12 mouse cellular contexts compared by ENCODE assay signal in genomic region chr12:91050593-91051325, GRCm38 (mm10).
DNase-seq lines count a peak whose midpoint lies in the region; ATAC-seq and TF ChIP-seq lines count a peak whose summit lies in the region.
"Had no signal": no experiment of that assay in that cellular context is flagged by ENCODE, and none has a peak within 500 bp of the region (broad histone marks: within the 10 kb centered on the region; RNA-seq: fewer than 3 reads in every experiment).

No protein-coding gene starts in this region.

- no peak overlapping the region for H3K4me3 ChIP-seq in stomach, postnatal 0 days (ENCODE audit: low read depth, low read length)
- no peak overlapping the region for H3K4me3 ChIP-seq in forebrain, embryonic 10.5 days
- H3K4me3 ChIP-seq in midbrain, embryonic 13.5 days (replicated peaks) = no peak overlapping the region
- H3K4me3 ChIP-seq: forebrain, embryonic 15.5 days; hindbrain, embryonic 15.5 days; liver, embryonic 15.5 days; midbrain, embryonic 12.5 days had no signal

- no peak for TF ChIP-seq EP300 in stomach, postnatal 0 days (optimal IDR thresholded peaks at IDR 0.05)

- H3K27me3 ChIP-seq in stomach, postnatal 0 days (ENCODE audit: control insufficient read depth, insufficient read depth, low read length) = no peaks in the 10 kb centered on the region
- H3K27me3 ChIP-seq in forebrain, embryonic 10.5 days (ENCODE audit: poor library complexity, severe bottlenecking) = no peaks in the 10 kb centered on the region
- no peaks in the 10 kb centered on the region for H3K27me3 ChIP-seq in midbrain, embryonic 13.5 days
- H3K27me3 ChIP-seq: forebrain, embryonic 15.5 days; hindbrain, embryonic 15.5 days; liver, embryonic 15.5 days; midbrain, embryonic 12.5 days had no signal

- 55% methylated on average over 9 of the region's 9 CpGs for WGBS in stomach, postnatal 0 days
- WGBS in forebrain, embryonic 10.5 days = 95% methylated on average over 9 of the region's 9 CpGs
- WGBS in midbrain, embryonic 13.5 days = 90% methylated on average over 9 of the region's 9 CpGs

- no peak for TF ChIP-seq CTCF in stomach, postnatal 0 days (IDR thresholded peaks at IDR 0.05; ENCODE audit: low read depth)

- intact Hi-C loops in heart, postnatal 25 days (cut with DNase I) = loop anchor here (5.0 kb wide), 1 partner anchor 118 kb away; no protein-coding TSS in a partner anchor

- peak; percentile 91 for DNase-seq in heart, adult 11 months
- no peak for DNase-seq in heart, postnatal 25 days (ENCODE audit: low spot score)
- DNase-seq in right cerebral cortex, postnatal 36 days (ENCODE audit: low spot score in 2 of 2) = peak; percentile 18 to 30
- no peak for DNase-seq in right cerebral cortex, postnatal 14 days
- peak; percentile 4 to 23 for DNase-seq in frontal cortex, adult 2 months (ENCODE audit: extremely low spot score in 1 of 2, low spot score in 1 of 2)
- DNase-seq in stomach, postnatal 0 days (ENCODE audit: low spot score) = no peak
- DNase-seq in forebrain, embryonic 10.5 days (ENCODE audit: extremely low spot score, low spot score) = no peak

- H3K4me1 ChIP-seq in stomach, postnatal 0 days (replicated peaks; ENCODE audit: control insufficient read depth, insufficient read depth) = no peaks in the 10 kb centered on the region
- H3K4me1 ChIP-seq in forebrain, embryonic 10.5 days = no peaks in the 10 kb centered on the region
- no peaks in the 10 kb centered on the region for H3K4me1 ChIP-seq in midbrain, embryonic 13.5 days (replicated peaks)
- H3K4me1 ChIP-seq: forebrain, embryonic 15.5 days; hindbrain, embryonic 15.5 days; liver, embryonic 15.5 days; midbrain, embryonic 12.5 days had no signal

- H3K27ac ChIP-seq in stomach, postnatal 0 days (replicated peaks) = no peak overlapping the region
- no peak overlapping the region for H3K27ac ChIP-seq in forebrain, embryonic 10.5 days
- no peak overlapping the region for H3K27ac ChIP-seq in midbrain, embryonic 13.5 days
- H3K27ac ChIP-seq: forebrain, embryonic 15.5 days; hindbrain, embryonic 15.5 days; liver, embryonic 15.5 days; midbrain, embryonic 12.5 days had no signal

- ATAC-seq in stomach, postnatal 0 days (ENCODE audit: low FRiP score, low TSS enrichment) = no peak
- ATAC-seq in midbrain, embryonic 13.5 days = no peak
- ATAC-seq: forebrain, embryonic 15.5 days had no signal

- H3K9me3 ChIP-seq in stomach, postnatal 0 days (ENCODE audit: control insufficient read depth, low read length) = no peaks in the 10 kb centered on the region
- H3K9me3 ChIP-seq in forebrain, embryonic 10.5 days = no peaks in the 10 kb centered on the region
- no peaks in the 10 kb centered on the region for H3K9me3 ChIP-seq in midbrain, embryonic 13.5 days
- H3K9me3 ChIP-seq: forebrain, embryonic 15.5 days; hindbrain, embryonic 15.5 days; liver, embryonic 15.5 days; midbrain, embryonic 12.5 days had no signal

- no peaks in the 10 kb centered on the region for H3K36me3 ChIP-seq in stomach, postnatal 0 days (ENCODE audit: control insufficient read depth, insufficient read depth, low read length)
- H3K36me3 ChIP-seq in forebrain, embryonic 10.5 days (replicated peaks) = no peaks in the 10 kb centered on the region
- no peaks in the 10 kb centered on the region for H3K36me3 ChIP-seq in midbrain, embryonic 13.5 days
- H3K36me3 ChIP-seq: forebrain, embryonic 15.5 days; hindbrain, embryonic 15.5 days; liver, embryonic 15.5 days; midbrain, embryonic 12.5 days had no signal

- H3K4me2 ChIP-seq in stomach, postnatal 0 days (replicated peaks; ENCODE audit: low read depth) = peak overlapping the region; percentile 8; the same call in 1 of the 2 replicates
- no peak overlapping the region for H3K4me2 ChIP-seq in midbrain, embryonic 13.5 days (replicated peaks)
- H3K4me2 ChIP-seq: forebrain, embryonic 15.5 days; hindbrain, embryonic 15.5 days; liver, embryonic 15.5 days; midbrain, embryonic 12.5 days had no signal

- H3K9ac ChIP-seq in stomach, postnatal 0 days (ENCODE audit: low read length) = no peak overlapping the region
- H3K9ac ChIP-seq in midbrain, embryonic 13.5 days (replicated peaks) = no peak overlapping the region
- H3K9ac ChIP-seq: forebrain, embryonic 15.5 days; hindbrain, embryonic 15.5 days; liver, embryonic 15.5 days; midbrain, embryonic 12.5 days had no signal

Comparison
In these comparisons a context has a peak if more than half of its experiments do, and no peak if none do; other contexts are left out.
1. DNase-seq: peak in heart, adult 11 months (single experiment), right cerebral cortex, postnatal 36 days (2 of 2) and frontal cortex, adult 2 months (2 of 2); none in heart, postnatal 25 days (single experiment), right cerebral cortex, postnatal 14 days (single experiment), stomach, postnatal 0 days (single experiment) and forebrain, embryonic 10.5 days (single experiment).